Mouse (Mus musculus) layer of hippocampus, postnatal 25 days (tissue): ENCODE data around the gene Slc35f6. TPM values are rescaled to one million over a fixed set of nuclear protein-coding genes. Genes with fewer than 3 reads are reported as not detected.
"Not testable (repeated sequence)": the region's sequence is repeated elsewhere in the genome, so short reads cannot be mapped to it uniquely, and the experiment has no call there.

Experiments
- DNase-seq, 2 experiments: peaks; one replicate each; pipeline ENCODE4 v3.0.0; 2022; ENCODE audit warnings: mixed read lengths in 2 of 2, low spot score in 1 of 2; ENCODE audit errors: extremely low spot score in 1 of 2
- total RNA-seq, 2 experiments: library from RNA; stranded (reverse); gene quantifications; 2 replicates each; pipeline ENCODE4 v1.2.3; 2021

Slc35f6 gene
- total RNA-seq, 2 experiments from 2014 or later = 34.7 to 35.3 TPM

GRCm38 (mm10) chr5:30655042-30655441 is 7.3 kb downstream of the Slc35f6 start:
- DNase-seq = no peak

GRCm38 (mm10) chr5:30655526-30656195 is 7.9 kb downstream of the Slc35f6 start:
- DNase-seq = no peak

GRCm38 (mm10) chr5:30659042-30659441 is 11.3 kb downstream of the Slc35f6 start:
- DNase-seq = no peak

GRCm38 (mm10) chr5:30660278-30660677 is 12.5 kb downstream of the Slc35f6 start:
- no peak for DNase-seq

- DNase-seq = no peak
These were observed 13.1 kb downstream of the Slc35f6 start for GRCm38 (mm10) chr5:30660813-30661212.

GRCm38 (mm10) chr5:30665360-30665759 is 17.6 kb downstream of the Slc35f6 start:
- no peak for DNase-seq

GRCm38 (mm10) chr5:30665968-30666367 is 18.2 kb downstream of the Slc35f6 start:
- no peak for DNase-seq

- DNase-seq = peak; percentile 61 to 62
These were observed 18.9 kb downstream of the Slc35f6 start, which contains the start of gene Cenpa for GRCm38 (mm10) chr5:30666391-30667195. Gene Cenpa, plus strand, starts transcription at chr5:30666777.

GRCm38 (mm10) chr5:30667215-30667614 is 19.5 kb downstream of the Slc35f6 start:
- DNase-seq = no peak

GRCm38 (mm10) chr5:30667686-30668085 is 20.0 kb downstream of the Slc35f6 start:
- no peak for DNase-seq

- no peak for DNase-seq
These were observed 21.1 kb downstream of the Slc35f6 start for GRCm38 (mm10) chr5:30668637-30669495.

GRCm38 (mm10) chr5:30669496-30669830 is 21.7 kb downstream of the Slc35f6 start:
- no peak for DNase-seq

GRCm38 (mm10) chr5:30670091-30670490 is 22.4 kb downstream of the Slc35f6 start:
- no peak for DNase-seq

- no peak for DNase-seq
These were observed 26.3 kb downstream of the Slc35f6 start for GRCm38 (mm10) chr5:30674001-30674400.

- DNase-seq = no peak
These were observed 29.1 kb downstream of the Slc35f6 start for GRCm38 (mm10) chr5:30676800-30677199.

GRCm38 (mm10) chr5:30678069-30678468 is 30.3 kb downstream of the Slc35f6 start:
- not testable (repeated sequence) for DNase-seq

- no peak for DNase-seq
These were observed 31.1 kb downstream of the Slc35f6 start for GRCm38 (mm10) chr5:30678722-30679296.

- DNase-seq = no peak
These were observed 31.9 kb downstream of the Slc35f6 start for GRCm38 (mm10) chr5:30679593-30679992.

- no peak for DNase-seq
These were observed 34.2 kb downstream of the Slc35f6 start for GRCm38 (mm10) chr5:30681970-30682369.

- no peak for DNase-seq
These were observed 35.4 kb downstream of the Slc35f6 start for GRCm38 (mm10) chr5:30682967-30683600.
